Mouse (Mus musculus) frontal cortex, postnatal 36 days (tissue): Measurements from ENCODE around the gene Ak8.

ENCODE experiments used
- DNase-seq, 2 experiments: peaks; one replicate each; pipeline ENCODE4 v3.0.0; 2022; ENCODE audit warnings: low spot score in 2 of 2

The Ak8 gene

GRCm38 (mm10) chr2:28794623-28795022 lies 94.7 kb downstream of the Ak8 start:
- DNase-seq, result no peak

- no peak for DNase-seq
Observed at GRCm38 (mm10) chr2:28796298-28796697, 96.3 kb downstream of the Ak8 start.

- no peak for DNase-seq
Observed at GRCm38 (mm10) chr2:28797490-28798106, 97.6 kb downstream of the Ak8 start.

DNA sequence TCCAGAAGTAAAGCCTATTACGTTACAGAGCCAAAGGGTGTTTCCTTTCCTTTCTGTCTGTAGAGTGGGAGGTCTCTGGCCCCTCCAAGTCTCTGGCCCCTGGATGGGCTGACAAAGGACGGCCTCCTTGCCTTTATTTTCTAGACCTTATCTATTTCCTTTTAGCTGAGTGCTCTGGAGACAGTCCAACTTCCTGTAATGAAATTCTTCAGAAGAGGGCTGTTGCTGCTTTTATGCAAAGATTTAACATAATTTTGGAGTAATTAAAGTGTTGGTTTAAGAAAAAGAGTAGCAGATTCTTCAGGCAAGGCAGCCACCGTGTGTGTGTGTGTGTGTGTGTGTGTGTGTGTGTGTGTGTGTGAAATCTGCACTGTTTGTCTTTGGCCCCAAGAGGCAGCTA lies 98.4 kb downstream of the Ak8 start:
- DNase-seq, result no peak

DNA sequence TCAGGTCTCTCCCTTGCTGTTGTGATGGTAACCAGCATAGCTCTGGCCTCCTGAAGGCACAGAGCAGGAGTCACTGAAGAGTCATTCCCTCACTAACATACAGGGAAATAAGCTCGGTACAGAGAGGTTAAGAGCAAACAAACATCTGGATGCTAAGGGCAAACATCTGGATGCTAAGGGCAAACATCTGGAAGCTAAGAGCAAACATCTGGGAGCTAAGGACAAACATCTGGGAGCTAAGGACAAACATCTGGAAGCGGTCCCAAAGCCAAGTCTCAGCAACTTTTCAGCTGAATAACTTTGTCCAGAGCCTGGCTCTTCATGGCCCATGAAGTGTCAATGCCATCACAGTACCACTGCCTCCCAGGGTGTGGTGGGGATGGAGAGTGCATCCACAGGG lies 99.6 kb downstream of the Ak8 start:
- no peak for DNase-seq

- peak in 1 of 2 experiments; percentile 4 for DNase-seq
Observed at GRCm38 (mm10) chr2:28803406-28803805, 103.4 kb downstream of the Ak8 start.

GRCm38 (mm10) chr2:28808841-28809240 lies 108.9 kb downstream of the Ak8 start:
- DNase-seq, result no peak

DNA sequence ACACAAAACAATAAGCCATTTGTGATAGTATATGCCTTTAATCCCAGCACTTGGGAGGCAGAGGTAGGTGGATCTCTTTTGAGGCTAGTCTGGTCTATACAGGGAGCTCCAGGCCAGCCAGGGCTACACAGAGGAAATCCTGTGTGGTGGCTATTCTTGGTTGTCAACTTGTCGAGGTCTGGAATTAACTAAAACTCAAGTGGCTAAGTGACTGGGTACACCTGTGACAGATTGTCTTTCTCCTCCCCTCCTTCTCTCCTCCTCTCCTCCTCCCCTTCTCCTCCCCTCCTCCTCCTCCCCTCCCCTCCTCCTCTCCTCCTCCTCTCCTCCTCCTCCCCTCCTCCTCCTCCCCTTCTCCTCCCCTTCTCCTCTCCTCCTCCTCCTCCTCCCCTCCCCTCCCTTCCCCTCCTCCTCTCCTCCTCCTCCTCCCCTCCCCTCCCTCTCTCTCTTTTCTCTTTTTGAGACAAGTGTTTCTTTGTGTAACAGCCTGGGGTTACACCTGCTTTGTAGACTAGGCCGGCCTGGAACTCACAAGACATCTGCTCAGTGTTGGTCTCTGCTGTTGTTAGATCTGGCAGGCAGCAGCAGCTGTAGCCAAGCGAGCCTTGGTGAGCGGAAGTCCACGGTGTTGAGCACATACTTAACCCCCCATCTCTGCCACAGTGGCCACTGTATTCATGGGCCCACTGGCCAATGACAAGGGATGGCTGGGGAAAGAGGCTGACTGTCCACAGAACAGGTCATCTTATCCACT lies 110.5 kb downstream of the Ak8 start:
- DNase-seq, result no peak

- peak; percentile 7 to 41 for DNase-seq
Observed at GRCm38 (mm10) chr2:28818866-28819265, 118.9 kb downstream of the Ak8 start.

DNA sequence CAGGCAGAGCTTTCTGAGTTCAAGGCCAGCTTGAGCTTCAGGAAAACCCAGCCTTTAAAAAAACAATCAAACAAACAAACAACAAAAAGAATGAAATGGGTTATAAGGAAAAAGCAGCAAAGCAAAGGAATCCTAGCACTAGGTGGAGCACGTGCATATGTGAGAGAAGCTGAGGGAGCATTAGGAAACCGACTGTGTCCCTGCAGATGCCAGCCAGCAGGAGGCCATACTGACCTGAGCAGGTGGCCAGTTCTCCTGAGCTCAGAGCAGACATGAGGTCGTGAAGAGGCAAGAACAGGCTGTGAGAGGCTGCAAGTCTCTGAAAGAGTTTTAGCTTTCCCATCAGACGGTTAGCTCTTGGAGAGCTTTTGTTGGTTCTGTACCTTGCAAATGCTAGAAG lies 129.3 kb downstream of the Ak8 start:
- no peak for DNase-seq

- DNase-seq, result peak in 1 of 2 experiments; percentile 25
Observed at GRCm38 (mm10) chr2:28836181-28836940, 136.4 kb downstream of the Ak8 start.

GRCm38 (mm10) chr2:28839501-28840221 lies 139.7 kb downstream of the Ak8 start:
- DNase-seq, result no peak

DNA sequence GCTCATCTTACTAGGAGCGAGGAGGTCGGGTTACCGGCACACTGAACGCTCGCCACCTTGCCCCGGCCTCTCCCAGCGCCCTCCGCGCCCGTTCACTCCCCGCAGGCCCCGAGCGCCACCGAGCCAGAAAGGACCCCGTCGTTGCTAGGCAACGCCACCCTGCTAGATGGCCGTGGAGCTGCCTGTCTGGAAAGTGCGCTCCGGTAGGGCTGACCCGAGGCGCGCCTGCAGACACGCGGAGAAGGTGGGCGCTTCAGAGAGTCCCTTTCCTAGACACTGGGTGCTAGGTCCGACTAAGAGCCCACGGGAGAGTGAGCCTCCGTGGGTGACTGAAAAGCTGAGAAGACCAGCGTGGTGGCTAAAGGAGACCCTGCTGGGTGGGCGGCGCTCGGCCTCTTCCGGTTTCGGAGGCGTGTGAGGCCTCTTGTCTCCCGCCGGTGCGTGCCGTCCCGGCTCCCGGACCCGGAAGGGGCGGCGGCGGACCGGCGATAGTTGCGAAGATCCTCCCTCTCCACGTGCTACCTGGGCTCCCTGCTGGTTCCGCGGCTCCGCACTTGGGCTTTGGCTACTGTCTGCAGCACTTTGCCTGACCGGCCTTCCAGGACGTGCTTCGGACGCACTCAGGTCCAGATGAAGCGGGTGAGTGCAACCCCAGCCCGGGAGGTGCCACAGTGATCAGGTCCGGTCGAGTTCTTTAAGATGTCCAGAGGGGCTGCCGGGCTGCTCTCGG lies 140.4 kb downstream of the Ak8 start, which contains the start of the genes Gtf3c4 and Ddx31:
Gtf3c4 (minus strand) TSS at position 139 of the 730 bp plus-strand sequence.
Ddx31 (plus strand) TSS at position 185 of the 730 bp plus-strand sequence.
- peak; percentile 94 for DNase-seq

GRCm38 (mm10) chr2:28842042-28842441 lies 142.1 kb downstream of the Ak8 start:
- no peak for DNase-seq

DNA sequence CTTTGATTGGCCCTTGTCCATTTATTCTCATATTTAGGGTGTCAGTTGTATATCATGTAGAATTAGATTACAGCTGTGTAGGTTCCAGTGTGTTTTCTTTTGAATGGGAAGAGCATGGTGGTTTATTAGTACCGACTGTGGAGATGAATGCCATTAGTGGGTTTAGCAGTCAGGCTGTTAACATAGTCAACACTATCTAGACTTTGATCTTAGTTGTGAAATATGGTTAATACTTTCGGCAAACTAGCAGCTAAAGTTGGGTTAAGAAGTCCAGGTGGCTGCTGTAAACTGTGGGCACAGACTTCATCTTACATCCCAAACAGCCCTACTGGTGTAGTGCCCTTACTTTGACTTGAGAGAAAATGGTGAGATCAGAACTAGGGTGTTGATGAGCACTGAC lies 148.9 kb downstream of the Ak8 start:
- no peak for DNase-seq

DNA sequence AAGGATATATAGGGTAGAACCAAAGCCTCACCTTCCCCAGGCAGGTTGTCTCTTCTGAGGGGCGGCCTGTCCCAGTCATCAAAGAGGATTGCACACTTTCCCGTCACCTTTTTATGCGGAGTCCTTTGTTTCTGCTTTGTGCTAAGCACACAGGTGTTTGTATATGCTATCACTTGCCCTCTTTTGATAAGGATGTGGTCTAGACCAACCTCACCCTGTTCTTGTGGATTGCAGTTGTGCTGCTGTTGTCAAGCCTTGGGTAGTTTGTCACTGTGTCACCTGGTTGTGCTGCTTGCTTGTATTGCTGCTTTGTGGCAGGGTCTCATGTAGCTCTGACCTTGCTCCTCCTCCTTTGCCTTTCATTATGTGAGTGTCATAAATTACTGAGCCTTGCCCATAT lies 152.6 kb downstream of the Ak8 start:
- DNase-seq, result no peak

DNA sequence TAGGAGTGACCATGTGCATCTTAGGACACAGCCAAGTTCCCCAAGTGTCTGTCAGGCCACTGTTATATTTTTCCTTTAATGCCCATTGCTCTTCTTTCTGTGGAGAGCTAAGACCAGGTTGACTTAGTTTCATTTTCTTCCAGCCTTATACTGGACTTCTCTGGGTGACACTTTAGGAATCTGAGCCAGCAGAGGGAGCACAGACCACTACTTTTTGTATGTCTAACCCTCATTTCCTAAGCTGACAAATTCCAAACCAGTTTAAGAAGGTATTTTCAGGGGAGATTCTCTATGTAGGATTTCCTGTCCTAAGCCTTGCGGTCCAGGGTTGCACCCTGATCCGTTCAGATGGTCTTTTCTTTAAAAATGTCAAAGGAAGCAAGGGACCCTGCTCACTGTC lies 155.8 kb downstream of the Ak8 start:
- DNase-seq, result no peak

GRCm38 (mm10) chr2:28859303-28859702 lies 159.3 kb downstream of the Ak8 start:
- no peak for DNase-seq

GRCm38 (mm10) chr2:28860678-28861423 lies 160.9 kb downstream of the Ak8 start:
- DNase-seq, result no peak
